Mouse (Mus musculus) neural tube, embryonic 11.5 days (tissue): Measurements from ENCODE around the gene Scgb1a1. TPM values are rescaled to one million over a fixed set of nuclear protein-coding genes. Genes with fewer than 3 reads are reported as not detected.
"Not testable (repeated sequence)": the region's sequence is repeated elsewhere in the genome, so short reads cannot be mapped to it uniquely, and the experiment has no call there.

Experiments
- ATAC-seq: fragments of 200-750 bp; cut with Nextera tagmentation; 2 replicates; pipeline ENCODE4 v1.8.0; 2017; ENCODE audit warnings: moderate number of reproducible peaks, mild to moderate bottlenecking, moderate TSS enrichment, moderate library complexity; ENCODE audit not compliant: insufficient read depth, low FRiP score, low TSS enrichment
- DNase-seq: peaks from one replicate; pipeline ENCODE4 v3.0.0-alpha.2; 2015; ENCODE audit warnings: low spot score
- H3K27ac ChIP-seq: fragments of 300-500 bp; sonication (generic); 2 replicates; pipeline ENCODE4 v1.5.1; 2014; ENCODE audit warnings: low read depth, mild to moderate bottlenecking, low read length
- H3K27me3 ChIP-seq: fragments of 300-500 bp; sonication (generic); 2 replicates; pipeline ENCODE4 v1.6.1; 2014; ENCODE audit warnings: mild to moderate bottlenecking, low read length, mixed read lengths; ENCODE audit not compliant: control insufficient read depth, insufficient read depth
- H3K36me3 ChIP-seq: fragments of 300-500 bp; sonication (generic); 2 replicates; pipeline ENCODE4 v1.6.1; 2014; ENCODE audit warnings: mild to moderate bottlenecking, low read length, moderate library complexity, mixed read lengths; ENCODE audit not compliant: control insufficient read depth, insufficient read depth
- H3K4me1 ChIP-seq: fragments of 300-500 bp; sonication (generic); 2 replicates; pipeline ENCODE4 v1.6.1; 2014; ENCODE audit warnings: low read length, mixed read lengths; ENCODE audit not compliant: control insufficient read depth, insufficient read depth
- H3K4me2 ChIP-seq: fragments of 300-500 bp; sonication (generic); 2 replicates; pipeline ENCODE4 v1.6.1; 2014; ENCODE audit warnings: low read depth, mild to moderate bottlenecking, moderate library complexity
- H3K4me3 ChIP-seq: fragments of 300-500 bp; sonication (generic); 2 replicates; pipeline ENCODE4 v1.5.1; 2014; ENCODE audit warnings: low read depth, low read length
- H3K9ac ChIP-seq: fragments of 300-500 bp; sonication (generic); 2 replicates; pipeline ENCODE4 v1.6.1; 2014; ENCODE audit warnings: mild to moderate bottlenecking, low read length
- H3K9me3 ChIP-seq: fragments of 300-500 bp; sonication (generic); 2 replicates; pipeline ENCODE4 v1.6.1; 2016; ENCODE audit warnings: low read length; ENCODE audit not compliant: control insufficient read depth
- WGBS: fragments of 180-500 bp; shearing (Covaris S2); extraction: QIAGEN DNeasy Blood & Tissue Kit; methylation state at CpG from one replicate; pipeline ENCODE4 v1.1.7; 2014; 5-methylcytosine and 5-hydroxymethylcytosine counted together
- polyA plus RNA-seq: library from polyadenylated mRNA; unstranded; fragments of >200 nt; fragmentation: Nextera tagmentation; extraction: Ambion mirVana; gene quantifications from 2 replicates; pipeline ENCODE4 v1.2.1, GENCODE M21; 2014

The Scgb1a1 gene
- polyA plus RNA-seq, 1 experiment from 2014 or later: not detected

GRCm38 (mm10) chr19:9083892-9084291 lies 3.9 kb downstream of the Scgb1a1 start:
- not testable (repeated sequence) for H3K4me2 ChIP-seq, H3K36me3 ChIP-seq, H3K4me3 ChIP-seq, H3K27ac ChIP-seq, H3K9ac ChIP-seq, H3K27me3 ChIP-seq, H3K9me3 ChIP-seq, H3K4me1 ChIP-seq, ATAC-seq, DNase-seq
- 75% methylated on average over 2 of the region's 2 CpGs for WGBS

DNA sequence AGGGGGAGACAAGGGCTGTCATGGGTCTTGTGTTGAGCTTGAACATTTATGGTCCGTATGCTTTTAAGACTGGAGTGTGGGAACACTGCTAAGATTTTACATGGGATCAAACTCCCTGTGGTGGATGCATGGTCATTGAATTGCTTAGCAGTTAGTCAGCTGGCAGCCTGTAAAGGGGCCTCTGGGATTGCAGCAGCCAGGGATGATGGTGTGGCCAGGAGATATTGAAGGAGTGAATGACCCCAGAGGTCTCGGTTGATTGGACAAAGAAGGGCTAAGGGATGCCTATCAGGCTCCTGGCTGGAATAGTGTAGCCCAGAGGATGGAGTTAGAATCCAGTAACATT lies 4.8 kb downstream of the Scgb1a1 start:
- no peak overlapping the region for H3K4me2 ChIP-seq
- no peaks in the 10 kb centered on the region for H3K27me3 ChIP-seq
- no peaks in the 10 kb centered on the region for H3K4me1 ChIP-seq
- H3K9me3 ChIP-seq: no peaks in the 10 kb centered on the region
- no peak overlapping the region for H3K9ac ChIP-seq
- no peak overlapping the region for H3K4me3 ChIP-seq
- no peaks in the 10 kb centered on the region for H3K36me3 ChIP-seq
- ATAC-seq (peak; percentile 23), DNase-seq (no peak)
- WGBS: 71% methylated on average over 2 of the region's 2 CpGs
- H3K27ac ChIP-seq: no peak overlapping the region

DNA sequence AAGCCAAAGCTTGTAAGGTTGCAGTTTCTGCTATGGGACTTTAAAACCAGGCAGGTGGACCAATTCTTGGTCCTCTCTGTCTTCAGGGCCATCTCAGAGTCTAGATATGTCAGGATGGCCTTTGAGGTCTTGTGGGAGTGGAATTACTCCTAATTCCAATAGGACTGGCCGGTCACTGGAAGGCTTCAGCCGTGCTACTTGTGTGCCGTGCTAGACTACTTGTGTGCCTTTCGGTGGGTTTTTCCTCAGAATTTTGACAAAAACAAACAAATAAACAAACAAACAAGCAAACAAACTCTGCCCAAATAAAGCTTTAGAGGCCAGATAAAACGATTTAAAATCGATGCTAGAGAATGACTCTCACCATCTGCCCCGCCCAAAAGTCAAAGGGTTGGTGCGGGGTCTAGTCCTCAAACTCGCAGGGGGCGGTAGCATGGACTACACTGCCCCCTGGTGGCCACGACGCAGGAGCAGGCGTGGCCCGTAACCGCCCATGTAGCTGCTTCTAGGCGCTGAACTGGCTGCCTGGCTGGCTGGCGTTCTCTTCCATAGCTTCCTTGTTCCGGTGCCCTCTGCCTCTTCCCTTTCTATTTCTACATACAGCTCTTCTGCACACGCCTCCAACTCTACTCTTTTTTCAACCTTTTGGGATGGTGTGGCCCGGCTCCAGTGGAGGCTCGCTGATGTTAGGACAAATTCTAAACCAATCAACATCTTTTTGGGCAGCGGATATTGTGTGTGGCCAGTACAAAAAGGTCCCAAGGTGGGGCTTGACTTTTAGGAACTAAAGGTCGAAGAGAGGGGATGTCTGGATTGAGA lies 5.4 kb downstream of the Scgb1a1 start:
- 15% methylated on average over 23 of the region's 23 CpGs for WGBS
- Histone ChIP-seq H3K4me2 (peak overlapping the region; percentile 7; the same call in 1 of the 2 replicates), H3K27ac (no peak overlapping the region), H3K36me3 (no peaks in the 10 kb centered on the region), H3K4me1 (no peaks in the 10 kb centered on the region), H3K27me3 (no peaks in the 10 kb centered on the region), H3K9ac (0 out of 2 replicates have a peak overlapping the region, but pooled peaks have one; percentile 3), H3K4me3 (no peak overlapping the region), H3K9me3 (no peaks in the 10 kb centered on the region)
- peak; percentile 90 for DNase-seq
- peak; percentile 94 for ATAC-seq

DNA sequence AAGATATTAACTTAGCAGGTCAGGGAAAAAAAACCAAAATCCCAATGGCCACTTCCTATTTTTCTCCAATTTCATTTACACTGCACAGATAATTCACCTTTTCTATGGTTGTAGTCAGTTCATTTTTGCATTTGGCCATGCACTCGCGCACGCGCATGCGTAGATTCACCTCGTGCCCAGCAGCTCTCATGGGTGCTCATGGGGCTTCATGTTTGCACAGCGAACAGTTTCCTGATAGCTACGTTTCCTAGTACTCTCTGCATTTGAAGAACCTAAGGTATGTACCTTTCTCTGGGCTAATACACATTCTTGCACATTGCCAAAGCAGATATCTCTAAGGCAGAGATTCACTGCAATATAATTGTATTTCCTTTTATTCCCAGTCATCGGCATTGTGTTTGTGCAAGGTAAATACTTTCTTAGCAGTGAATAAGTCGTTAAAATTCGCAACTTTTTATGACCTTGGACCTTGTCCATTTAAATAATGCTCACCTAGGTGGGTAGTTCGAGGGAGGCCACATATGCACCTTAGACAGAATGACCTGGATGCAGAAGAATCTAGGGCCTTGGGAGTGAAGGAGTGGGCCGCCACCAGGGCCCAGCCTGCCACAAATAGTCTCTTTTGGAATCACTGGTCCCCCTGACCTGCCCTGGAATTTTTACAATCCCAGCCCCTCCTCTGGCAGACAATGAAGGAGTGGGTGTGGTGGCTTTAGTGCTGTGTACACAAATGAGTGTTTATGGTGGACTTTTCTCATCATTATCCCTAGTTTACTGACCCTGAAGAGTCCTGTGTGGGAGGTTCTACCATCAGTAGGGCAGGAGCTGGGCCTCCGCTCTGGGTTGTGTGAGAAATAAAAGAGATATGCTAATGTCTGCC lies 6.2 kb downstream of the Scgb1a1 start:
- Histone ChIP-seq H3K27me3 (no peaks in the 10 kb centered on the region), H3K36me3 (no peaks in the 10 kb centered on the region), H3K9ac (no peak overlapping the region), H3K27ac (no peak overlapping the region), H3K4me1 (no peaks in the 10 kb centered on the region), H3K9me3 (no peaks in the 10 kb centered on the region), H3K4me3 (no peak overlapping the region), H3K4me2 (no peak overlapping the region)
- 75% methylated on average over 14 of the region's 14 CpGs for WGBS
- no peak for DNase-seq
- no peak for ATAC-seq

DNA sequence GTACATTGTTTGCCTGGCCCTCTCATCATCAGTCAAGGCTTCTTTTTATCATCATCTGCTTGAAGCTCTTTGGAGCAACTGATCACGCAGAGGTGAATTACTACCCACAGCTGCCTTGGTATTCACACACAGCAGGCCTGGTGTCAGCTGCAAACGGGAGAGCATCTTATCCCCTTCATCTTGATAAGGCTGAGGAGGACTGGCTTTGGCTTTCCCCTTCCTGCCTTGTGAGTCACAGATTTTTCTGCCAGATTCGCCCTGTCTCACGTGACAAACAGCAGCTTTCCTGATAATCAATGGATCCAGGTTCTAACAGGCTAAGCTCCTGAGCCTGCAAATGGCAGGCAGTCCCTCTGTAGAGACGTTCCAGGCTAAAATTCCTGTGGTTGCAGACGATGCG lies 7.8 kb downstream of the Scgb1a1 start:
- Histone ChIP-seq H3K9me3 (no peaks in the 10 kb centered on the region), H3K4me1 (no peaks in the 10 kb centered on the region), H3K27ac (no peak overlapping the region), H3K36me3 (no peaks in the 10 kb centered on the region), H3K4me3 (no peak overlapping the region), H3K9ac (no peak overlapping the region), H3K27me3 (no peaks in the 10 kb centered on the region), H3K4me2 (no peak overlapping the region)
- DNase-seq: no peak
- 38% methylated on average over 7 of the region's 7 CpGs for WGBS
- ATAC-seq: no peak

DNA sequence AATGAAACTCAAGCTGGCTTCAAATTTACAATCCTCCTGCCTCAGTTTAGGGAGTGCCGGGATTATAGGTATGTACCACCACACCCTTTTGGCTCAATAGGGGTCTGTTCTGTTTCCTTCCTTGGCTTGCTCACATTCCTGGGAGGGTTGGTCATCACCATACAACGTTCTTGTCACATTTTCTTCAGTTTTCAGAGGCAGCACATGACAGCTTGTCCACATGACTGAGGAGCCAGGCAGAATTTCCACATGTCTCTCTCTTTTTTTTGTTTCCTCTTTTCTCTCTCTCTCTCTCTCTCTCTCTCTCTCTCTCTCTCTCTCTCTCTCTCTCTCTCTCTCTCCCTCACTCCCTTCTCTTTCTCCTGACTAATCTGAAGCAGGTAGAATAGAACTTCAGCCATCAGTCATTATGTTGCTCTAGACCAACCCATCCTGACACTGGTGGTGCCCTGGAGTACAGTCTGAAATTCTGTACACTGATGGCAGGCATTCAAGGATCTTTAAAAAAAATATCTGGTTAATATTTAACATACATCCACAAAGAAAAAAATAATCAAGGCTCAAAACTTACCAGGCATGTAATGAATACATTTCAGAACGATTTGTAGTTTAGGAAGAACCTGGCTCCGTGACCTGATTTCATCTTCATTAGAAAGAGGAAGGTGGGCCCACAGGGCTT lies 10.6 kb downstream of the Scgb1a1 start:
- H3K27ac ChIP-seq: no peak overlapping the region
- H3K4me3 ChIP-seq: no peak overlapping the region
- H3K9ac ChIP-seq: no peak overlapping the region
- 82% methylated on average over 4 of the region's 4 CpGs for WGBS
- DNase-seq: no peak
- H3K4me2 ChIP-seq: no peak overlapping the region
- no peaks in the 10 kb centered on the region for H3K4me1 ChIP-seq
- no peaks in the 10 kb centered on the region for H3K9me3 ChIP-seq
- no peaks in the 10 kb centered on the region for H3K36me3 ChIP-seq
- ATAC-seq: no peak
- no peaks in the 10 kb centered on the region for H3K27me3 ChIP-seq

DNA sequence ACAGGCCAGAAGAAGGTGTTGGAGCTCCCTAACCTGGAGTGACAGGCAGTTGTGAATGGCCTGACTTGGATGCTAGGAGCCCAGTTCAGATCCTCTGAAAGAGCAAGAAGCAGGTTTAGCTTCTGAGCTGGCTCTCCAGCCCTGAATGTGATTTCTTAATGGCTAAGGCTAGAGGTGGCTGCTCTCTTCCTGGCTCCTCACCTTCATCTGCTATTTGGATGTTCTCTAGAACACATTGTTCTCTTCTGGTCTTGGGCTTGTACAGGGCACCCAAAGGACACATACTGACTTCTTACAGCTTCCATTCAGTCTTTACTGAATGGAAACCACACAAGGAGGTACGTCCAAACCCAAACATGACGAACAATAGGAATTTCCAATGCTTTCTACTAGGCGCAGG lies 11.7 kb downstream of the Scgb1a1 start:
- ATAC-seq: no peak
- no peaks in the 10 kb centered on the region for H3K9me3 ChIP-seq
- H3K9ac ChIP-seq: no peak overlapping the region
- H3K36me3 ChIP-seq: no peaks in the 10 kb centered on the region
- H3K27ac ChIP-seq: no peak overlapping the region
- DNase-seq: no peak
- no peak overlapping the region for H3K4me3 ChIP-seq
- H3K4me1 ChIP-seq: no peaks in the 10 kb centered on the region
- H3K4me2 ChIP-seq: no peak overlapping the region
- no peaks in the 10 kb centered on the region for H3K27me3 ChIP-seq
- WGBS: 89% methylated on average over 3 of the region's 3 CpGs

- Histone ChIP-seq H3K36me3 (no peaks in the 10 kb centered on the region), H3K27ac (no peak overlapping the region), H3K27me3 (no peaks in the 10 kb centered on the region), H3K9me3 (no peaks in the 10 kb centered on the region), H3K9ac (no peak overlapping the region), H3K4me1 (no peaks in the 10 kb centered on the region), H3K4me3 (no peak overlapping the region), H3K4me2 (no peak overlapping the region)
- ATAC-seq (no peak), DNase-seq (no peak)
- 87% methylated on average over 2 of the region's 2 CpGs for WGBS
Measured at GRCm38 (mm10) chr19:9075558-9075957, 12.2 kb downstream of the Scgb1a1 start.
